ENCODE assay signal across 17 mouse cellular contexts in the genomic region with DNA sequence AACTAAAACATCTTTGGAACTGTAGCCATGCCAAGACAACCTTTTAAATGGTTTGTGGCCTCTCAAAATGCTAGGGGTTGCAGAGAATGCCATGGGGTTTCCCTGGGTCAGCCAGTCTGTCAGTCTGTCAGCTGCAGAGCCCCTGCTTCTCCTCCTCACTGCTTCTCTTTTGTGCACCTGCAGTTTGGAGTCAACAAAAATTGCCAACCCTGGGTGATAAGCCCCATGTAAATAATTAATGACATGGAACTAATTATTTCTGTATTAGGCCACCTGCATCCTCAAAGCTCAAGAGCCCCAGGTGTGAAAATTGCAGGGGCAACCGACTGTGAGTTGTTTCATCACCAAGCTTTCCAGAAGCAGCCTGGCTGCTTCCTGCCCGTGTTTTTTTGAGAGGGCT.
"Had no signal": no experiment of that assay in that cellular context is flagged by ENCODE, and none has a peak within 500 bp of the region (broad histone marks: within the 10 kb centered on the region; RNA-seq: fewer than 3 reads in every experiment).

No protein-coding gene starts in this region.

- H3K4me1 ChIP-seq: megakaryocyte, embryonic 14.5 days; midbrain, embryonic 15.5 days; neural tube, embryonic 12.5 days; stomach, embryonic 15.5 days had no signal

- H3K9me3 ChIP-seq: lung, embryonic 15.5 days; midbrain, embryonic 13.5 days; midbrain, embryonic 15.5 days; neural tube, embryonic 12.5 days; stomach, embryonic 15.5 days had no signal

- H3K4me3 ChIP-seq: lung, embryonic 15.5 days; megakaryocyte, embryonic 14.5 days; midbrain, embryonic 13.5 days; midbrain, embryonic 15.5 days; neural tube, embryonic 12.5 days; stomach, embryonic 15.5 days had no signal

- ATAC-seq: lung, postnatal 0 days; midbrain, embryonic 13.5 days; midbrain, embryonic 15.5 days had no signal

- H3K27ac ChIP-seq: lung, embryonic 15.5 days; macrophage; midbrain, embryonic 13.5 days; midbrain, embryonic 15.5 days; neural tube, embryonic 12.5 days; stomach, embryonic 15.5 days; stomach, postnatal 0 days had no signal

- H3K9ac ChIP-seq: lung, embryonic 15.5 days; midbrain, embryonic 13.5 days; midbrain, embryonic 15.5 days; neural tube, embryonic 12.5 days; stomach, embryonic 15.5 days had no signal

- H3K27me3 ChIP-seq: lung, embryonic 15.5 days; megakaryocyte, embryonic 14.5 days; midbrain, embryonic 13.5 days; midbrain, embryonic 15.5 days; neural tube, embryonic 12.5 days; stomach, embryonic 15.5 days had no signal

- H3K36me3 ChIP-seq: lung, embryonic 15.5 days; midbrain, embryonic 13.5 days; midbrain, embryonic 15.5 days; neural tube, embryonic 12.5 days; stomach, embryonic 15.5 days had no signal

- DNase-seq: lung, adult 18-20 months; lung, postnatal 14 days; lung, postnatal 36 days; right cerebral cortex, postnatal 14 days; thymus, adult 2 months; thymus, postnatal 25 days; thymus, postnatal 4 days had no signal

- H3K4me2 ChIP-seq: lung, embryonic 15.5 days; midbrain, embryonic 11.5 days; midbrain, embryonic 13.5 days; midbrain, embryonic 15.5 days; neural tube, embryonic 12.5 days; stomach, embryonic 15.5 days had no signal
